Mouse (Mus musculus) cerebellum, postnatal 10 days (tissue): ENCODE results near the gene Rln3.

Experiments
- DNase-seq, 2 experiments: peaks; one replicate each; pipeline ENCODE4 v3.0.0; 2021; ENCODE audit warnings: mixed read lengths in 2 of 2

Gene Rln3

DNA sequence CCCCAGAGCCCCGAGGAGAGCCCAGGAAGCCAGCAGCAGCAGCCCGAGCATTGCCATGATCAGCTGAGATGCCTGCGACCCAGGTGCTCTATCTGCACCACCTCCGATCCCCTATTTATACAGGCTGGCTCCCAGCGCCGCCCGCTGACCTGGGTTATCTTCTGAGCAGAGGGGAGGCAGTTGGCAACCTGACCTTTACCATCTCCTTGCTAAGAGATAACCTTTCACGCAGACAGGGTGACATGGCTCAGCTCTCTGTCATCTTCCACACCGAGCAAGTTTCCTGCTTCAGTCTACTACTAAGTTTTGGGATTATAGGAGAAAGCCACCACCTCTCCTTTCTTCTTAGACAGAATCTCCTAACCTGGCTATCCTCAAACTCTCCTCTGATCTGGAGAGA is at the start of gene Rln3:
TSS of gene Rln3 (minus strand) at position 101 of the 400 bp plus-strand sequence.
- DNase-seq = no peak

DNA sequence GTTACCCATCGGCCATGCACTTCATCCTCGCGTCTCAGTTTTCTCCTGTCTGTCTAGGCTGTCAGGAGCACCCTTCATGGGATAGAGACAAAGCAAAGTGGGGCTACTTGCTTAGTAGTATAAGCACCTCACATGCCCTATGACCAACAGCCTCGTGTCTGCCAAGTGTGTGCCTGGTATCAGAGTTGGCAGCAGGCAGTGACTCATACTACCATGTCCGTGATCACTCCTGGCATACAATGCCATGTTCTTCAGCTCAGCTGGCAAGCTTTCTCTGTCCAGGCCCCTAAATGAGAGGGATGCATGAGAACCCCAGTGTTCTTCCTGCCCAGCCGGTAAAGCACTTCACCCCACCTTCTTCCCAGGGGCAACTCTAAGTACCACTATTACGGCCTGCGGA is 45.8 kb upstream of the Rln3 start:
- DNase-seq = no peak

GRCm38 (mm10) chr8:84089277-84089676 is 44.5 kb upstream of the Rln3 start:
- no peak for DNase-seq

DNA sequence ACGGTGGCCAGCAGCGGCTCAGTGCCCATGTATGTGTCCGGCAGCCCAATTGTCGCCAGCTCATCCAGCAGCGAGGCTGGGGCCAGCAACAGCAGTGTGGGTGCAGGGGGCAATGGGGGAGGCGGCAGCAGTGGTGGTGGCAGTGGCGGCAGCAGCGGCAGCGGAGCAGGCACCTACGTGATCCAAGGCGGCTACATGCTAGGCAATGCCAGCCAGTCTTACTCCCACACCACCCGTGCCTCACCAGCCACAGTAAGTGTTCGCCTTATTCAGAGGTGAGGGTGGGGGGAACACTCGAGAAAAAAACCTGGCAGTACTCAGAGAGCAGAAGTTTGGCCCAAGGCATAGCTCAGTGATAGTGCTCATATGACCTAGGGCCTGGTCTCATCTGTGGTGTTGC is 43.0 kb upstream of the Rln3 start:
- no peak for DNase-seq

GRCm38 (mm10) chr8:84087156-84087555 is 42.4 kb upstream of the Rln3 start:
- DNase-seq = no peak

DNA sequence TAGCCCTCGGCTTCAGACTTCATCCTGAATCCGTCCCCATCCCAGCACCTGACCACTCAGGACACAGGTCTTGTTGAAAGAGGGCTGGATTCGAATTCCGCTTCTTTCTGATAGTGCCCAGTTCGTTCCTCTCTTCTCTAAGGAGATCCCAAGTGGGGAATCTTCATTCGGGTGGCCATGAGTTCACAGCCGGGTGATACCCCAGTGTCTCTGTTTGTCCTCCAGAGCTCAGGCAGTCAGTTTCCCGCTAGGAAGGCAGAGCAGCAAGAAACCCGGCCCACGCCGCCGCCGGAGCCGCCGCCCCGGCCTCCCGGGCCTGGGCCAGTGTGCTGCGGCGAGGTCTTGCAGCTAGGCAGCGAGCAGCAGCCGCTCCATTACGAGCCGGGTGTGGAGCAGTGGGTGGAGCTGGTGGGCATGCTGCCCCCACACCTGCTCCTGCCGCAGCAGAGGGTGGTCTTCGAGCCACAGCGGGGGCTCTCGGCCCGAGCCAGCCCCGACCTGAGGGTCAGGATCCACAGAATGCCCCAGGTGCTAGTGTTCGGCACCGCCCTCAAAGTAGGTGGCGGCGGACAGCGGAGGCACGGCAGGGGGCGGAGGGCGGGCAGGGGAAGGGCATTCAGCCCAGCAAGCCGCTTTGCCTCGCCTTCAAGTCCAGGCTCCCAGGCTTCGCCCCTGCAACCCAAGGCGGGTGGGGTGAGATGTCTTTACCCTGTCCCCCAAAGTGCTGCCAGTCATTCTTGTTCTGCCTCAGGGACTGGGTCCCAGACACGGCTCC is 39.7 kb upstream of the Rln3 start:
- DNase-seq = peak; percentile 24 to 38

DNA sequence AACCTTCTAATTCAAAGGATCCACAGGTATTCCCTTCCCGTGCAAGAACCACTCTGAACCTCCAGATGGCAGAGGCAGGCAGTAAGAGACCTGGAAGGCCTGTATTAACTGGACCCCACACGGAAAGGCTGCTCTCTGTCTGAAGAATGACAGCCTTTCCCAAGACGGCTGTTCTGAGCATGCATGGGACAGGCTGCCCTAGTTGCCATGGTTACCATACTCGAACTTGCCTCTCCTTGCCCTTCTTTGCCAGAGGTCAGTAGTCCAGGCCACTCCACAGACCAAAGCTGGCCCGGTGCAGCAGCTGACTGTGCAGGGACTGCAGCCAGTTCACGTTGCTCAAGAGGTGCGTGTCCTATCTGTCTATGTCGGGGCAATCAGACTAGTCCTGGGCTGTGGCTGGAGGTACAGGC is 39.0 kb upstream of the Rln3 start:
- peak; percentile 42 to 52 for DNase-seq

GRCm38 (mm10) chr8:84079206-84079605 is 34.4 kb upstream of the Rln3 start:
- no peak for DNase-seq

- no peak for DNase-seq
Observed at GRCm38 (mm10) chr8:84076849-84077248, 32.0 kb upstream of the Rln3 start.

DNA sequence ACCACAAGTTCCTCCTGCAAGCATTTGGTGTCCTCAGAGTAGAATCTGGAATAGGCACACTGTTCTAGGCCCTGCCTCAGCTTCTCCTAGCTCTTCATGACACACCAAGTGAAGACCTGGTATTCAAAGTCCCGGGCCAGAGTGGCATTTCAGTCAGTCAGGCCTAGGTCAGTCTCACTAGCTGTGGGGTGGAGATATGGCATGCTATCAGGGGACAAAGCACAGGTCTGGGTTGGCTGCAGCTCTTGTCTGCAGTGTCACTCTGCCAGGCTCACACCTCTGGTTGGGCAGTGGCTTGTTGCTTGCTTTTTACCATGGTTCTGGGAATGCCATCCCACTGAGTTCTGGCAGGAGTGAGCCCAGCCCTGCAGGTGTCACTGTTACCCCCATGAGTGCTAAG is 31.6 kb upstream of the Rln3 start:
- DNase-seq = no peak

DNA sequence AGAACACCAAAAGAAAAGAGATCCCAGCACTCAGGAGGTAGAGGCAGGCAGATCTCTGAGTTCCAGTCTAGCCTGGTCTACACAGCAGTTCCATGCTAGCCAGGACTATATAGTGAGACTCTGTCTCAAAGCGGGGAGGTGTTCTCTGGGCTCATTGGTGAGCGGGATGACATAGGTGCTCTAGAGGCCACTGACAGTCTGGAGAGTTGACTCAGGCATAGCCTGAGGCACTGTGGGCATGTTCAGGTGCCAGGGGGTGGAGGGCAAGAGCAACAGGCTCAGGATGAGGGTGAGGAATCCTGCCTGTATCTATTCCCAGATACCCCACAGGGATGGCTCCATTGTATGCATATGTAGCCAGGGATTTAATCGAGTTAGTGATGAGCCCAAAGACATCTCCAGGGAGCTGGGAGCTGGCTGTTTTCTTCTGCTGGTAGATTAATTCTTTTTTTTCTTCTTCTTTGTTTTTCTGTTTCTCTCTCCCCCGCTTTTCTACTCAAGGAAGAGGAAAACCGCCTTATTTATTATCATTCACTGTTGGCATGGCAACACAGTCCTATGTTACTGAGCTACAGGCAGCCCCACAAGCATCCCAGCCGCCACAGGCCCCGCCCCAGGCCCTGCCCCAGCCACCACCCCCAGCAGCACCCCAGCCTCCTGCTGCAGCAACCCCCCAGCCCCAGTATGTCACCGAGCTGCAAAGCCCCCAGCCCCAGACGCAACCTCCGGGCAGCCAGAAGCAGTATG is 28.6 kb upstream of the Rln3 start:
- DNase-seq = no peak

- no peak for DNase-seq
Observed at GRCm38 (mm10) chr8:84072321-84072720, 27.5 kb upstream of the Rln3 start.

DNA sequence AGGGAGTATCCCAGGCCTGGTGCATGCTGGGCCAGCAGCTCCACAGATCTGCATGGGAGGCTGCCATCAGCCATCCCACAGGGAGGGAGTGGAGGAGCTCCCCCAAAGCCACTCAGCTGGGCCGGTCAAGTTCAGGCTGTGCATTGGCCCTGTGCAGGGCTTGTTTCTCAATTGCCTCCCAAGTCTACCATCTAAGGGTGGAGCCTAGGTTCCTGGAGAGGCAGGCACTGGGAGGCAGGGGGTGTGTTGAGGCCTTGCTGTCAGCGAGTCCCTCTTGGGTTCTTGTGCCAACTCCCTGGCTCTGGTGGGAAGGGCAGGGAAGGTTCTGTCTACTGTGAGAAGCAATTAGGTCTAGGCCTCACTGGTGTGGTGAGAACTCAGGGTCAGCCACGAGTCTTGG is 27.1 kb upstream of the Rln3 start:
- no peak for DNase-seq

GRCm38 (mm10) chr8:84070667-84071066 is 25.9 kb upstream of the Rln3 start:
- no peak for DNase-seq

DNA sequence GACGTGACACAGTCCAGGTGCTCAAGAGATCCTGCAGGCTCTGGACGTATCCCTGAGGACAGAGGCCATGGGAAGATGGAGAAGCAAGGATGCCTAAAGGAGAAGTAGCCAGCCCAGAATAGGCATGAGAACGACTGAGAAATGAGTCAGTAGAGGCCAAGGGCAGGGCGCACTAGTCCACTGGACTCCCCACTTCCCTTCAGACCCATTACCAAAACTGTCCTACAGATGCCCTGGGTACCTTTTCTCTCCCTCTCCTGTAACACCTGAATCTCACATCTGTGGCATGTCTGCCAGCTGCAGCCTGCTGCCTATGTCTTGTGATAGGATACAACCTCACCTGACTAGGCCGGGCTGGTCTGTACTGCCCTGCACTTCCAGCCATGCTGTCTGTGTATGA is 25.4 kb upstream of the Rln3 start:
- no peak for DNase-seq

- DNase-seq = no peak
Observed at GRCm38 (mm10) chr8:84069750-84070149, 24.9 kb upstream of the Rln3 start.

DNA sequence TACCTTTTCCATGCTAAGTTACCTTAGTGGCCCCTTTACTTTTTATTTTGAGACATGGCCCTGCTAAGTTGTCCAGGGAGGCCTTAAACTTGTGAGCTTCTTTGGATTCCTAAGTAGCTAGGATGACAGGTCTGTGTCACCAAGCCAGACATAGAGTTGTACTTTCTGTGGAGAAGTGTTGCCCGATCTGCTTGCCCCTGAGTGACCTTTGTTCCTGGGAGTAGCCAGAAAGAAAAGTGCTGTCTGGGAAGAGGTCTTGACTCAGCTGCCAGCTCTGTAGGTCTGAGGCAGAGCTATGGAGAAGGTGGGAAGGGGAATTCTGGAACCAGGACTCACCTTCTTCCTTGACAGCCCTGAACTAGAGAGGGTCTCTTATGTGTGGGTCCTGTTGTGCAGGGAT is 24.4 kb upstream of the Rln3 start:
- no peak for DNase-seq

DNA sequence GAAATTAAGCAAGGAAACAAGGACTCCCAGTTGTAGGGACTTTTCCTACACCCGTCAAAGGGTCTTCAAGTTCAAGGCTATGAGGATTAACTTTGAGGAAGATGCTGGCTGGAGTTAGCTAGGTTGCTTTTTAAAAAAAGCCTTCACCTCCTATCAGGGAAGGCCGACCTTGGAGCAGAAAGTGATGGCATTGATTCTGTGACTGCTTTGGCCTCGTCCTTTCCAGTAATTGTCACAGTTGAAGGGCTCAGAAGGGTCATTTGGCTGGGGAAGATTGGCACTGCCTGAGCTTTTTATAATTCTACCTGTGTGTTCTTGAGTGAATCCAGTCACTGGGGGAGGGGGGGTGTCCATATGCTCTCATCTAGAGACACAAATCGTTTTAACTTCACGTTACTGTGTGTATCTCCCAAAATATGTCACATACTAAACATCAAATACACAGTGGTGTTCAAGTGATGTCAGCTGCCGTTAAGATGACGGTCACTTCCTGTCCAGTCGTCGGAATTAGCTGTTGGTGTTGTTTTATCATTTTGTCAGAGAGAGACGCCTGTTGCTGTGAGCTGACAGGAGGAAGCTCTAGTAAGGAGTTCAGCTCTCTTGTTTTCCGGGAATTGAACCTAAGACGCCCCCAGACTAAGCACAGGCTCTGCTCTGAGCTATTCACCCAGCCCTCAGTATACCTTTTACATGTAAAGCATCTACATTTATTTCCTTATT is 23.7 kb upstream of the Rln3 start:
- DNase-seq = no peak

- DNase-seq = no peak
Observed at GRCm38 (mm10) chr8:84067911-84068310, 23.1 kb upstream of the Rln3 start.

GRCm38 (mm10) chr8:84067047-84067573 is 22.3 kb upstream of the Rln3 start:
- peak; percentile 98 to 99 for DNase-seq

DNA sequence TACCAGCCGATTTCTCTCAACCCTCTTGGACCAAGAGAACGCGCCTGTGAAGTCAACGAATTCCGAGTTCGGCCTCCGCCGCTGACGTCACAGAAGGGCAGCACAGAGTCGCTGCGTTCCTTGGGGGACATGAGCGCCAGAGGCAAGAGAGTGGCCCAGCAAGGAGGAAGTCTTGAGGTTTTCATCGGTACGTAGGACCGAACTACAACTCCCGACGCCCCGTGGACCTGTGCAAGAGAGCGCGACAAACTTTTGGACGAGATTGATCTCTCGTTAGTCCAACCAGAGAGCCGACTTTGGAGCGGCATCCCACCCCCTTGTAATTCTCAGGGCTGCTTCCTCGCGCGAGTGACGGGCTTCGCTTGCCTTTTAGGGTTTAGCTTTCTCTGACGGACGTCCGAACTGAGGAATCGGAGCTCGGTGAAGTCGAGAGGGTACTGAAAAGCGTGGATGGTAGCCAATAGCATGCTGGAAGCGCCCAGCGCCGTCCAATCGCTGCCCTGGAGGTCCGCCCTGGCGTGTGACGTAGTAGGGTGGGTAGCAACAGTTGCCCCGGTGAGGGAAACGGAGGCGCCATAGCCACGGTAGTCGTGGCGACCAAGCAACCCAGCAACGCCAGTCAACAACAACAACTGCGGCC is 21.6 kb upstream of the Rln3 start, which contains the start of gene Rfx1:
TSS of gene Rfx1 (plus strand) at position 544 of the 640 bp plus-strand sequence.
- DNase-seq = peak; percentile 99 to 100

DNA sequence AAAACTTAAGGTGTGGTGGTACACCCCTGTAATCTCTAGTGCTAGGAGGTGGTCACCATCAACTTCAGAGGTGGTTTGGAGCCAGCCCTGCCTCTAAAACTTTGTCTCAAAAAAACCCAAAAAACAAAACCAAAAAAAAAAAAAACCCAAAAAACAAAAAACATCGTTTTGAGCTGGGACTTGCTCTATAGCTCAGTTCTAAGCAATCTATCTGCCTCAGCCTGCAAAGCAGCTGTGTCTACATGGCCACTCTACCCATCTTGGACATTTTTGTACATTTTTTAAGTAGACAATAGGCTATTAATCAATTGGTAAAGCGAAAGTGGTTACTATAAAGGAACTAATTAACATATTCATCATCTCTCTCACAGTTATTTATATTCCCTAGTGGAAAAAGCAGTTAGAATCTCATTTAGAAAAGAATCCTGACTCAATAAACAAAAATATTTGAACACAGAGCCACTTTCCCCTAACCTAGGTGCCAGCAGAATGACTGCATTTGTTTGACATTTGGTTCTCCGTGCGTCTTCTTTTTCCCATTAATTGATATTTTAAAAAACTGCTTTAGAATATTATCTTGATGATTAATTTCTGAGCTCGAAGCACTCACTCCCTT is 20.8 kb upstream of the Rln3 start:
- no peak for DNase-seq
